Mouse (Mus musculus) adrenal gland, postnatal 10 days (tissue): ENCODE results near the gene Tspear. TPM values are rescaled to one million over a fixed set of nuclear protein-coding genes. Genes with fewer than 3 reads are reported as not detected.
"Not testable (repeated sequence)": the region's sequence is repeated elsewhere in the genome, so short reads cannot be mapped to it uniquely, and the experiment has no call there.

ENCODE experiments used
- DNase-seq: peaks from one replicate; pipeline ENCODE4 v3.0.0; 2021; ENCODE audit warnings: mixed read lengths
- total RNA-seq, 2 experiments: library from RNA; stranded (reverse); gene quantifications; 2 replicates each; pipeline ENCODE4 v1.2.3; 2021

Gene Tspear
- total RNA-seq, 2 experiments from 2014 or later, result 0.27 to 0.64 TPM

DNA sequence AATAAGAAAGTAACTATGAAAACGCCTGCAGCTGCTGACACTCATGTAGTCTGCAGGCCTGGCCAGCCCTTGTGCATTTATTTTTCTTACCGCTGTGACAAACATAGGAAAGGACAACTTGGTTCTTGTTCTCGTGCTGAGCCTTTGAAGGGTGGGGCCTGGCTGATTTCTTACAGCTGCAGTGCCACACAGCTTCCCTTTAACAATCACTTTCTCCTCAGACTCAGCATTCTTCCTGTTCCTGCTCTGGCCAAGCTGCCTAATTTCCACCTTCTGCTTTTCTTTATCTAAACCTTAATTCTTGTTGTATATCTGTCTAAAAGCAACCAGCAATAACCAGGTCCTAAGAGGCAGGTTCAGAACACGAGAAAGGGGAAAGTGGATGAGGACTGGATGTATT, 27.4 kb downstream of the Tspear start:
- no peak for DNase-seq

DNA sequence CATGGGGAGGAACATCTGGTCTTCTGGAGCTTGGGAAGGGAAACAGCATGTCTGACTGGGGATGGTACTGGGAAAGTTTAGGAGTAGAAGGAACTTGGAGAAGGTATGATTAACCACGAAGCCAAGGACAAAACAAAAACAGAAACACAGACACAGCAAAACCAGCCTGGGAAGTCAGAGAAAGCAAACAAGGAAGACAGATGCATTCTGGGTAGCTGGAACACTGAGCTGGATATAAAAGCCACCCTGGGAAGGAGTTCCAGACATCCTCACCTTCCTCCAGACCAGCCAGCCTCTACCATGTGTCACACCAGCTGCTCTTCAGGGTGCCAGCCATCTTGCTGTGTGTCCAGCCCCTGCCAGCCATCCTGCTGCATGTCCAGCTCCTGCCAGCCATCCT, 29.1 kb downstream of the Tspear start, which contains the start of gene Gm10142:
Gene Gm10142, plus strand, starts transcription at position 301 of the 400 bp plus-strand sequence.
- no peak for DNase-seq

DNA sequence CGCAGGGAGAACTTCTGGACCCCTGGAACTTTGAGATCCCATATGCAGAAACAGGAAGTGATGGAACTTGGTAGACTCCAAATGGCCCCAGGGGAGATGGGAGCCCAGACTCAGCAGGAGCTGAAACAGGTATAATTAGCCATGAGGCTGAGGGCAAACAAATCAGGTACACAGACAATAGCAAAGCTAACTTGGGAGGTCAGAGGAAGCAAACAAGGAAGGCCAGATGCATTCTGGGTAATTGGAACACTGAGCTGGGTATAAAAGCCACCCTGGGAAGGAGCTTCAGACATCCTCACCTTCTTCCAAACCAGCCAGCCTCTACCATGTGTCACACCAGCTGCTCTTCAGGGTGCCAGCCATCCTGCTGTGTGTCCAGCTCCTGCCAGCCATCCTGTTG, 33.9 kb downstream of the Tspear start, which contains the start of gene Krtap12-1:
Gene Krtap12-1, plus strand, starts transcription at position 301 of the 400 bp plus-strand sequence.
- not testable (repeated sequence) for DNase-seq

- no peak for DNase-seq
Observed at GRCm38 (mm10) chr10:77724855-77725254, 38.5 kb downstream of the Tspear start.

GRCm38 (mm10) chr10:77726186-77726585, 39.8 kb downstream of the Tspear start, which contains the start of gene Gm10100:
TSS of gene Gm10100 (plus strand) at chr10:77726486.
- no peak for DNase-seq

DNA sequence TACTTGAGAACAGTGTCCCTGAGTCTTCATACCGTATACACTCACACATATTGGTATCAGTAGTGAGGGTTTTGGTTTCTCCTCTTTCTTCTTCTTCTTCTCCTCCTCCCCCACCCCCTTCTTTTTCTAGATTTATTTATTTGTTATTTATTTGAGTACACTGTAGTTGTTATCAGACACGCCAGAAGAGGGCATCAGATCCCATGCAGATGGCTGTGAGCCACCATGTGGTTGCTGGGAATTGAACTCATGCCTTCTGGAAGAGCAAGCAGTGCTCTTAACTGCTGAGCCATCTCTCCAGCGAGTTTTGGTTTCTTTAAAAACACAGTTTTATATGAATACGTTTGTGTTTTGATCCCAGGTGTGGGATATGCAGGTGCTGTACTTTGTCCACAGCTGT, 41.9 kb downstream of the Tspear start:
- no peak for DNase-seq

GRCm38 (mm10) chr10:77729241-77729640, 42.9 kb downstream of the Tspear start:
- DNase-seq, result peak; percentile 34

DNA sequence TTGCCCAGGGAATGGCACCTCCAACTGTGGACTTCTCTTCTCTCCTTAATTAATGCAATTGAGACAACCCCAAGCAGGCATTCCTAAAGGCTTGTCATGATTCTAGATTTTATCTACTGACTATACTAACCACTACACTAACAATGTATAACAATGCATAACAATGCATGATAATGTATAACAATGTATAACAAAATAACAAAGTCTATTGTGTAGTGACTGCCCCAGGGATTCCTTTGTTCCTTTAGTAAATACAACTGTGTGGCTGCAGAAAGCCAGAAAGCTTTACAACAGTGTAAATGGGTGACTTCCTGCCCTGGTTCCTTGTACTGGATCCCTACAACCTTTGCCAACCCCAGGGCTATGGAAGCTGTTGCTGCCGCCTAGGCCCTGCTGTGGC, 49.6 kb downstream of the Tspear start:
- no peak for DNase-seq

DNA sequence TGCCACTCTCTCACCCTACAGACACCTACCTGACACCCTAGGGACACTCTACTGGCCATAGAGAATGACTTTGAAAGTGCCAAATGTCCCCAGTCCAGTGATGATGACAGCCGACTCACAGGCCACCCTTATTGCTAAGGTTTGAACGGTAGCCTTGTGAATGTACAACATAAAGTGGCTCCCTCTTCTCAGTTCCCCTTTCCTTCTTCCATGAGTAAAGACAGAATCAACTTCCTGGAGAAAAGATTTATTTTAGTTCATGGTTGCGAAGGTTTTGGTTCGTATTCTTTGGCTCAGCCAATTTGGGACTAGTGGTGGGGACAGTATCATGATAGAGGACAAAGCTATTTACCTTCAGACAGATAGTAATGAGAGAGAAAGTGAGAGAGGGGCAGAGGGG, 52.6 kb downstream of the Tspear start:
- DNase-seq, result no peak

GRCm38 (mm10) chr10:77741924-77742688, 55.7 kb downstream of the Tspear start, which contains the start of gene Gm18596:
TSS of gene Gm18596 (minus strand) at chr10:77742638.
- not testable (repeated sequence) for DNase-seq

DNA sequence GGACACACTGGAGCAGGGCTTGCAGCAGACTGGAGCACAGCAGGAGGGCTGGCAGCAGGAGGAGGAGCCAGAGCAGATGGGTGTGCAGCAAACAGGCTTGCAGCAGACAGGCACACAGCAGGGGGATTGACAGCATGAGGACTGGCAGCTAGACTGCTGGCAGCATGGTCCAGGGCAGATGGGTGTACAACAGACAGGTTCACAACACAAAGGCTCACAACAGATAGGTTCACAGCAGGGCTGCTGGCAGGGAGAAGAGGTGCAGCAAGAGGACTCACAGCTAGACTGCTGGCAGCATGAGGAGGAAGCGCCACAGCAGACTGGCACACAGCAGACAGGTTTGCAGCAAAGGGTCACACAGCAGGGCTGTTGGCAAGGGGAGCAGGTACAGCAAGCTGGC, 64.3 kb downstream of the Tspear start:
- DNase-seq, result not testable (repeated sequence)

GRCm38 (mm10) chr10:77751254-77751653, 64.9 kb downstream of the Tspear start, which contains the start of gene Gm9736:
TSS of gene Gm9736 (minus strand) at chr10:77751354.
- DNase-seq, result not testable (repeated sequence)

- not testable (repeated sequence) for DNase-seq
Observed at GRCm38 (mm10) chr10:77752312-77752711, 65.9 kb downstream of the Tspear start.

GRCm38 (mm10) chr10:77753448-77753847, 67.1 kb downstream of the Tspear start:
- DNase-seq, result no peak

GRCm38 (mm10) chr10:77759582-77759981, 73.2 kb downstream of the Tspear start, which contains the start of gene Gm3233:
TSS of gene Gm3233 (minus strand) at chr10:77759682.
- DNase-seq, result not testable (repeated sequence)

GRCm38 (mm10) chr10:77769727-77770126, 83.4 kb downstream of the Tspear start:
- DNase-seq, result no peak

DNA sequence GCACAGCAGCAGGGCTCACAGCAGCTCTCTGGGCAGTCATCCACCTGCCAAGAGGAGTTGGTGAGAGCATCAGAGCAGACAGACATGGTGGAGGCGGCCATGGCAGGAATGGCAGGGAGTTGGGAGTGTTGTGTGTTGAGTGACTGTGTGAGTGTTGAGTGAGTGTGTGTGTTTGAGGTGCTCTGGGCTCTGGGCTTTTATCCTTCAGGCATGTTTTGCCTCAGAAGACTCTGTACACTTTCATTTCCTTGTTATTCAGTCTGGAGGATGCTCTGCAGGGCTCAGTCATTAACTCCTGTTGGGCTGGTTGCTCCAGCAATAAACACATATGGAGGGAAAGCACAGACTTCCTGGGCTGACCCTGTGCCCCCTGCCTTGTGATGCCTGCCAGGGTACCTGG, 84.9 kb downstream of the Tspear start, which contains the start of gene Gm3238:
Gene Gm3238, minus strand, starts transcription at position 101 of the 400 bp plus-strand sequence.
- DNase-seq, result not testable (repeated sequence)

- not testable (repeated sequence) for DNase-seq
Observed at GRCm38 (mm10) chr10:77772142-77772541, 85.8 kb downstream of the Tspear start.

- DNase-seq, result not testable (repeated sequence)
Observed at GRCm38 (mm10) chr10:77776844-77777243, 90.5 kb downstream of the Tspear start, which contains the start of gene Gm7138. TSS of gene Gm7138 (minus strand) at chr10:77776944.

GRCm38 (mm10) chr10:77782442-77782841, 96.1 kb downstream of the Tspear start, which contains the start of gene Gm3250:
TSS of gene Gm3250 (minus strand) at chr10:77782542.
- not testable (repeated sequence) for DNase-seq

DNA sequence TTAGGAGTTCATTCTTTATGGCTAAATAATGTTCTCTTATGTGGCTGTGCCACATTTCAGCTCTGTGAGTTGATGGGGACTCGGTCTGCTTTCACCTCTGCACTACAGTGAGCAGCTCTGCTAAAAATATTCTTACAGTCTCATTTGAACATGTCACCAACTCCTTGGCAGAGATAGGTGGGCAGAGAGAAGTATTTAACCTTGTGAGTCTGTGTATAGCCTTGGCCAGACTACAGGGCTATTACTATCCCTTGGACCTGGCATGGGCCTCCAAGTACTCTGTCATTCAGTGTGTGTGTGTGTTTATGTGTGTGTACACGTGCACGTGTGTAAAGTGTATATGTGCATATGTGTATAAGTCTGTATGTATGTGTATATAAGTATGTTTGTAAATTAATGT, 97.0 kb downstream of the Tspear start:
- not testable (repeated sequence) for DNase-seq

DNA sequence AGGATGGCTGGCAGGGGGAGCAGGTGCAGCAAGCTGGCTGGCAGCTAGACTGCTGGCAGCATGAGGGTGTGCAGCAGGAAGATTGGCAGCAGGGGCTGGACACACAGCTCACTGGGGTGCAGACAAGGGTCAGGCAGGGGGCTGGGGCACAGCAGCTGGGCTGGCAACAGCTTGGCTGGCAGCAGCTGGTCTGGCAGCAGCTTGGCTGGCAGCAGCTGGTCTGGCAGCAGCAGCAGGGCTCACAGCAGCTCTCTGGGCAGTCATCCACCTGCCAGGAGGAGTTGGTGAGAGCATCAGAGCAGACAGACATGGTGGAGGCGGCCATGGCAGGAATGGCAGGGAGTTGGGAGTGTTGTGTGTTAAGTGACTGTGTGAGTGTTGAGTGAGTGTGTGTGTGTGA, 101.5 kb downstream of the Tspear start, which contains the start of gene Gm7137:
Gene Gm7137, minus strand, starts transcription at position 325 of the 400 bp plus-strand sequence.
- DNase-seq, result not testable (repeated sequence)

GRCm38 (mm10) chr10:77788621-77789020, 102.3 kb downstream of the Tspear start:
- DNase-seq, result no peak
